Mouse (Mus musculus): ENCODE data around the gene Cd33.

Cd33 gene

GRCm38 (mm10) chr7:43512519-43512918, 31.7 kb downstream of the Cd33 start:
- no peak for DNase-seq

- no peak for DNase-seq
These were observed 32.3 kb downstream of the Cd33 start for GRCm38 (mm10) chr7:43511707-43512478.

GRCm38 (mm10) chr7:43495343-43496021, 48.7 kb downstream of the Cd33 start:
- DNase-seq, result peak; percentile 64

GRCm38 (mm10) chr7:43490861-43491260, 53.4 kb downstream of the Cd33 start:
- no peak for DNase-seq

- DNase-seq, result peak; percentile 90
These were observed 54.0 kb downstream of the Cd33 start for GRCm38 (mm10) chr7:43490182-43490584.

GRCm38 (mm10) chr7:43489631-43490125, 54.5 kb downstream of the Cd33 start, which contains the start of gene Iglon5:
TSS of gene Iglon5 (minus strand) at chr7:43490075.
- DNase-seq, result peak; percentile 42

GRCm38 (mm10) chr7:43488646-43489045, 55.6 kb downstream of the Cd33 start:
- no peak for DNase-seq

- DNase-seq, result no peak
These were observed 61.0 kb downstream of the Cd33 start for GRCm38 (mm10) chr7:43483236-43483635.

GRCm38 (mm10) chr7:43482090-43482716, 62.0 kb downstream of the Cd33 start:
- peak; percentile 64 for DNase-seq

GRCm38 (mm10) chr7:43481191-43481590, 63.0 kb downstream of the Cd33 start:
- no peak for DNase-seq

- DNase-seq, result no peak
These were observed 67.9 kb downstream of the Cd33 start for GRCm38 (mm10) chr7:43476376-43476775.

- no peak for DNase-seq
These were observed 68.5 kb downstream of the Cd33 start for GRCm38 (mm10) chr7:43475706-43476105.
